Comparison of ENCODE assay signal across 8 mouse cellular contexts in genomic region chr17:12372021-12372420, GRCm38 (mm10). TPM values are rescaled to one million over a fixed set of nuclear protein-coding genes. Genes with fewer than 3 reads are reported as not detected.
DNase-seq lines count a peak whose midpoint lies in the region; ATAC-seq and TF ChIP-seq lines count a peak whose summit lies in the region.

No protein-coding gene starts in this region.

- ATAC-seq in intestine, postnatal 0 days: no peak
- no peak for ATAC-seq in intestine, embryonic 16.5 days
- ATAC-seq in inflammation-experienced regulatory T-cells, adult 6 months: peak; percentile 75
- no peak for ATAC-seq in midbrain, embryonic 14.5 days (ENCODE audit: low FRiP score, low TSS enrichment)

- TF ChIP-seq POLR2A in spleen, adult 2 months (IDR thresholded peaks at IDR 0.05; ENCODE audit: low read depth, low read length): no peak

- H3K36me3 ChIP-seq in intestine, postnatal 0 days (ENCODE audit: control insufficient read depth, insufficient read depth): no peaks in the 10 kb centered on the region
- no peaks in the 10 kb centered on the region for H3K36me3 ChIP-seq in intestine, embryonic 16.5 days (ENCODE audit: control insufficient read depth, insufficient read depth, low read length)
- H3K36me3 ChIP-seq in limb, embryonic 10.5 days: no peaks in the 10 kb centered on the region
- no peaks in the 10 kb centered on the region for H3K36me3 ChIP-seq in midbrain, embryonic 14.5 days (ENCODE audit: control insufficient read depth, insufficient read depth, low read length)
- H3K36me3 ChIP-seq in spleen, adult 2 months (ENCODE audit: control insufficient read depth, insufficient read depth, low read length): no peaks in the 10 kb centered on the region

- no peak overlapping the region for H3K9ac ChIP-seq in intestine, postnatal 0 days (ENCODE audit: low read depth, low read length)
- no peak overlapping the region for H3K9ac ChIP-seq in intestine, embryonic 16.5 days (ENCODE audit: low read depth, low read length)
- H3K9ac ChIP-seq in midbrain, embryonic 14.5 days (replicated peaks; ENCODE audit: low read length): no peak overlapping the region

- intact Hi-C loops in gastrocnemius, postnatal 14 days (cut with DNase I; ENCODE audit: low total_unique reads): loop anchor here (10.0 kb wide), 1 partner anchor 337 kb away; no protein-coding TSS in a partner anchor

- H3K27ac ChIP-seq in intestine, postnatal 0 days (ENCODE audit: low read depth, low read length): no peak overlapping the region
- H3K27ac ChIP-seq in intestine, embryonic 16.5 days (ENCODE audit: low read length): no peak overlapping the region
- H3K27ac ChIP-seq in limb, embryonic 10.5 days: no peak overlapping the region
- no peak overlapping the region for H3K27ac ChIP-seq in midbrain, embryonic 14.5 days (replicated peaks; ENCODE audit: low read depth, low read length)
- no peak overlapping the region for H3K27ac ChIP-seq in spleen, adult 2 months (ENCODE audit: insufficient read depth, low read length)

- peak; percentile 93 for TF ChIP-seq CTCF in intestine, postnatal 0 days (IDR thresholded peaks at IDR 0.05; ENCODE audit: low read depth)
- TF ChIP-seq CTCF in spleen, adult 2 months (IDR thresholded peaks at IDR 0.05; ENCODE audit: extremely low read depth, insufficient read depth, insufficient read length, insufficient replicate concordance): peak; percentile 84; the same call in 1 of the 2 replicates

- 26% methylated on average over 4 of the region's 4 CpGs for WGBS in intestine, postnatal 0 days
- 24% methylated on average over 4 of the region's 4 CpGs for WGBS in intestine, embryonic 16.5 days
- WGBS in limb, embryonic 10.5 days: 40% methylated on average over 4 of the region's 4 CpGs
- WGBS in midbrain, embryonic 14.5 days: 19% methylated on average over 4 of the region's 4 CpGs
- under 1% methylated on average over 4 of the region's 4 CpGs for WGBS in spleen, adult 2 months

- peak; percentile 80 for DNase-seq in embryo, embryonic 10.5 days (ENCODE audit: low spot score)
- DNase-seq in gastrocnemius, postnatal 14 days: peak; percentile 63
- peak; percentile 81 for DNase-seq in limb, embryonic 10.5 days (ENCODE audit: low spot score)
- DNase-seq in midbrain, embryonic 14.5 days: peak; percentile 81
- DNase-seq in spleen, adult 2 months (ENCODE audit: low read depth in 1 of 2, low spot score in 2 of 2): peak; percentile 47 to 63

- H3K4me3 ChIP-seq in intestine, postnatal 0 days (ENCODE audit: low read depth, low read length): no peak overlapping the region
- no peak overlapping the region for H3K4me3 ChIP-seq in intestine, embryonic 16.5 days (ENCODE audit: low read length)
- H3K4me3 ChIP-seq in limb, embryonic 10.5 days: no peak overlapping the region
- H3K4me3 ChIP-seq in midbrain, embryonic 14.5 days (replicated peaks; ENCODE audit: low read depth, low read length): no peak overlapping the region
- no peak overlapping the region for H3K4me3 ChIP-seq in spleen, adult 2 months (ENCODE audit: extremely low read depth, insufficient read depth, insufficient read length)

- H3K4me1 ChIP-seq in intestine, postnatal 0 days (replicated peaks; ENCODE audit: control insufficient read depth, insufficient read depth, low read length): no peaks in the 10 kb centered on the region
- H3K4me1 ChIP-seq in intestine, embryonic 16.5 days (ENCODE audit: control insufficient read depth, insufficient read depth, low read length): peaks cover 12% of the 10 kb centered on the region; the same call in 1 of the 2 replicates
- H3K4me1 ChIP-seq in limb, embryonic 10.5 days: peaks cover 16% of the 10 kb centered on the region; the same call in 1 of the 2 replicates
- H3K4me1 ChIP-seq in midbrain, embryonic 14.5 days (ENCODE audit: control insufficient read depth, insufficient read depth, low read length): no peaks in the 10 kb centered on the region
- H3K4me1 ChIP-seq in spleen, adult 2 months (ENCODE audit: control insufficient read depth, insufficient read depth, insufficient read length): no peaks in the 10 kb centered on the region

- H3K9me3 ChIP-seq in intestine, postnatal 0 days (ENCODE audit: control insufficient read depth): no peaks in the 10 kb centered on the region
- no peaks in the 10 kb centered on the region for H3K9me3 ChIP-seq in intestine, embryonic 16.5 days (ENCODE audit: control insufficient read depth, low read length)
- no peaks in the 10 kb centered on the region for H3K9me3 ChIP-seq in limb, embryonic 10.5 days (replicated peaks)
- no peaks in the 10 kb centered on the region for H3K9me3 ChIP-seq in midbrain, embryonic 14.5 days (ENCODE audit: control insufficient read depth, low read length)

- no peaks in the 10 kb centered on the region for H3K27me3 ChIP-seq in intestine, postnatal 0 days (replicated peaks; ENCODE audit: control insufficient read depth, insufficient read depth, low read length)
- H3K27me3 ChIP-seq in intestine, embryonic 16.5 days (replicated peaks; ENCODE audit: control insufficient read depth, insufficient read depth, low read length): no peaks in the 10 kb centered on the region
- no peaks in the 10 kb centered on the region for H3K27me3 ChIP-seq in limb, embryonic 10.5 days (ENCODE audit: low read depth, poor library complexity, severe bottlenecking)
- H3K27me3 ChIP-seq in midbrain, embryonic 14.5 days (ENCODE audit: control insufficient read depth, insufficient read depth, low read length): no peaks in the 10 kb centered on the region
- no peaks in the 10 kb centered on the region for H3K27me3 ChIP-seq in spleen, adult 2 months (ENCODE audit: control insufficient read depth, insufficient read depth, low read length)

- H3K4me2 ChIP-seq in intestine, postnatal 0 days (replicated peaks; ENCODE audit: low read depth): peak overlapping the region; percentile 40
- no peak overlapping the region for H3K4me2 ChIP-seq in intestine, embryonic 16.5 days (ENCODE audit: low read depth, low read length)
- H3K4me2 ChIP-seq in midbrain, embryonic 14.5 days (ENCODE audit: low read length): no peak overlapping the region

RNA-seq across cellular contexts. Expression of gene Plg, which starts 6.4 kb away (rescaled TPM):
- polyA plus RNA-seq in intestine, postnatal 0 days (2015; fragmentation: Nextera tagmentation; extraction: Ambion mirVana): 0.10 and 0.13 TPM in 2 replicates
- polyA plus RNA-seq in intestine, embryonic 16.5 days (2015; fragmentation: Nextera tagmentation; extraction: Ambion mirVana): 2.3 and 6.5 TPM in 2 replicates
- total RNA-seq in gastrocnemius, postnatal 14 days (2021): not detected
- not detected for polyA plus RNA-seq in inflammation-experienced regulatory T-cells, adult 6 months (2017; shearing (Covaris generic))
- 0.09 TPM in 1 of 2 replicates, not detected in the other for polyA plus RNA-seq in limb, embryonic 10.5 days (2016; fragmentation: Nextera tagmentation; extraction: Ambion mirVana)
- not detected in 2 replicates for polyA plus RNA-seq in midbrain, embryonic 14.5 days (2014; fragmentation: Nextera tagmentation; extraction: Ambion mirVana)
- 0.07 and 0.08 TPM in 2 replicates for polyA plus RNA-seq in spleen, adult 2 months (2012; rRNA removed)

RNA-seq across cellular contexts. Expression of gene Map3k4, which starts 53.4 kb away (rescaled TPM):
- 29.3 and 34.7 TPM in 2 replicates for polyA plus RNA-seq in intestine, postnatal 0 days (2015; fragmentation: Nextera tagmentation; extraction: Ambion mirVana)
- polyA plus RNA-seq in intestine, embryonic 16.5 days (2015; fragmentation: Nextera tagmentation; extraction: Ambion mirVana): 25.6 and 28.3 TPM in 2 replicates
- 10 to 100 TPM; 15.4 to 22.5 TPM for total RNA-seq in gastrocnemius, postnatal 14 days (2021)
- 10 to 100 TPM; 10.6 to 11.7 (median 10.8) TPM for polyA plus RNA-seq in inflammation-experienced regulatory T-cells, adult 6 months (2017; shearing (Covaris generic))
- polyA plus RNA-seq in limb, embryonic 10.5 days (2016; fragmentation: Nextera tagmentation; extraction: Ambion mirVana): 47.8 and 49.9 TPM in 2 replicates
- polyA plus RNA-seq in midbrain, embryonic 14.5 days (2014; fragmentation: Nextera tagmentation; extraction: Ambion mirVana): 31.0 and 38.6 TPM in 2 replicates
- 18.4 and 35.1 TPM in 2 replicates for polyA plus RNA-seq in spleen, adult 2 months (2012; rRNA removed)
